Mouse (Mus musculus) myocyte (in vitro differentiated cells): ENCODE data around the gene Sgcb.

Experiments used
- E2F4 ChIP-seq: IDR thresholded peaks from one replicate; pipeline ENCODE4 v1.6.1; 2011; ENCODE audit warnings: mild to moderate bottlenecking, control low read depth, moderate library complexity; ENCODE audit not compliant: insufficient read depth
- MYOD1 ChIP-seq, 3 experiments: IDR thresholded peaks; one replicate each; pipeline ENCODE4 v1.6.1; 2011; ENCODE audit warnings: control low read depth in 2 of 3, low read depth in 2 of 3, mild to moderate bottlenecking in 2 of 3, moderate library complexity in 1 of 3; ENCODE audit not compliant: insufficient read length in 2 of 3, control insufficient read depth in 1 of 3
- POLR2A ChIP-seq: IDR thresholded peaks from one replicate; pipeline ENCODE4 v1.6.1; 2011; ENCODE audit warnings: low read depth, mild to moderate bottlenecking, control low read depth, moderate library complexity; ENCODE audit not compliant: insufficient read length
- POLR2AphosphoS2 ChIP-seq: IDR thresholded peaks from one replicate; pipeline ENCODE4 v1.6.1; 2011; ENCODE audit warnings: low read depth, control low read depth; ENCODE audit not compliant: insufficient read length
- TCF12 ChIP-seq: IDR thresholded peaks from one replicate; pipeline ENCODE4 v1.6.1; 2011; ENCODE audit warnings: mild to moderate bottlenecking, control low read depth; ENCODE audit not compliant: poor library complexity, insufficient read depth, severe bottlenecking
- USF1 ChIP-seq: IDR thresholded peaks from one replicate; pipeline ENCODE4 v1.6.1; 2011; ENCODE audit warnings: low read depth, mild to moderate bottlenecking, control low read depth, moderate library complexity

GRCm38 (mm10) chr5:73691723-73692520, 44.3 kb upstream of the Sgcb start:
- no peak for TF ChIP-seq USF1
- TF ChIP-seq POLR2A: no peak
- TF ChIP-seq TCF12: no peak
- no peak for TF ChIP-seq MYOD1 (IDR thresholded peaks at IDR 0.05; ENCODE audit: control insufficient read depth in 1 of 3, insufficient read length in 2 of 3, low read depth in 2 of 3)
- TF ChIP-seq POLR2AphosphoS2: no peak
- TF ChIP-seq E2F4: no peak
